Mouse (Mus musculus) leukemia stem cell, adult 10-12 weeks (primary cell): ENCODE data around the gene Sult1c1. TPM values are rescaled to one million over a fixed set of nuclear protein-coding genes. Genes with fewer than 3 reads are reported as not detected.

ENCODE experiments used
- polyA plus RNA-seq: library from polyadenylated mRNA; stranded (reverse); fragments of >175 nt; gene quantifications from 2 replicates; pipeline ENCODE4 v1.2.3, GENCODE M21; 2012; ENCODE audit warnings: low replicate concordance

The Sult1c1 gene
- not detected in 2 replicates for polyA plus RNA-seq

DNA sequence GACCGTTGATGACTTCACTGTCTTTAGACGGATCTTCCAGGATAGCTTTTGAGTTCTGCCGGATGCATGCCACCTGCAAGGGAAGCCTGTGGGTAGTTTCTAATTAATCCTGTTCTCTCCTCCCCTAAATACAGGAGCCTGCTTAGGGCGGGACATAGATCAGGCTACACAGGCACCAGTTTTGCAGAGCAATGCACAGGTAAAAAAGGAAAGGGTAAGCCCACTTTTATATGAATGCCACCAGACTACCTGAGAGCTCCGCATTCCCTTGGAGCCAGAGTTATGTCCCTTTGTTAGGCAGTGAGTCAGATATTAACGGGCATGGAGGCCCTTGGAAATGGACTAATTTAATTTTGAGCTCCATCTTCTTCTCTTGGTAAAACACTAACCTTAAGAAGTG lies at the start of gene Sult1c1:
TSS of gene Sult1c1 (minus strand) at position 101 of the 400 bp plus-strand sequence.

Other genes with a start within 250 kb of the Sult1c1 start
- not detected in 2 replicates for gene Sult1c2, start 144.3 kb downstream of the Sult1c1 start, polyA plus RNA-seq